Mouse (Mus musculus) kidney, adult 2 months (tissue): ENCODE results near the gene Abi1.

Experiments
- CTCF ChIP-seq: fragments of 200-500 bp; conservative IDR thresholded peaks from 2 replicates; pipeline ENCODE4 v1.5.1; 2011; ENCODE audit warnings: low read depth, mild to moderate bottlenecking, control low read depth, low read length, moderate library complexity, mixed read lengths; ENCODE audit not compliant: insufficient read depth, insufficient read length
- POLR2A ChIP-seq: fragments of 200-500 bp; IDR thresholded peaks from one replicate; pipeline ENCODE4 v1.6.1; 2011; ENCODE audit warnings: low read depth, low read length, control low read depth

DNA sequence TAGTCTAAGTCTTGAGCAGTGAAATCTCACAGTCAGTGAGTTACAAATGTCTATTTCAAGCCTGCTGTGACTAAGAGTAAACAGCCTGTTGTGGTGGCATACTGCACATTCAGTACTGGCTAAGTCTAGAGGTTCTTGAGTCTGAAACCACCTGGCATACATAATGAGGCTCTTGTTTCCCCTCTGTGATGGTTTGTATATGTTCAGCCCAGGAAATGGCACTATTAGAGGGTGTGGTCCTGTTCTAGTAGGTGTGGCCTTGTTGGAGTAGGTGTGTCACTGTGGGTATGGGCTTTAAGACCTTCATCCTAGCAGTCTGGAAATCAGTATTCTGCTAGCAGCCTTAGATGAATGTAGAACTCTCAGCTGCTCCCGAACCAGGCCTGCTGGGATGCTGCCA lies 82.6 kb downstream of the Abi1 start:
- TF ChIP-seq POLR2A (no peak), CTCF (no peak)
